Mouse (Mus musculus) layer of hippocampus, adult 9-11 months (tissue): Measurements from ENCODE around the gene Fggy.

Source experiments
- DNase-seq: peaks from one replicate; pipeline ENCODE4 v3.0.0; 2022

Fggy gene

GRCm38 (mm10) chr4:95865882-95866281 is 308.6 kb downstream of the Fggy start:
- no peak for DNase-seq

- no peak for DNase-seq
Measured at GRCm38 (mm10) chr4:95867103-95867502, 309.8 kb downstream of the Fggy start.

DNA sequence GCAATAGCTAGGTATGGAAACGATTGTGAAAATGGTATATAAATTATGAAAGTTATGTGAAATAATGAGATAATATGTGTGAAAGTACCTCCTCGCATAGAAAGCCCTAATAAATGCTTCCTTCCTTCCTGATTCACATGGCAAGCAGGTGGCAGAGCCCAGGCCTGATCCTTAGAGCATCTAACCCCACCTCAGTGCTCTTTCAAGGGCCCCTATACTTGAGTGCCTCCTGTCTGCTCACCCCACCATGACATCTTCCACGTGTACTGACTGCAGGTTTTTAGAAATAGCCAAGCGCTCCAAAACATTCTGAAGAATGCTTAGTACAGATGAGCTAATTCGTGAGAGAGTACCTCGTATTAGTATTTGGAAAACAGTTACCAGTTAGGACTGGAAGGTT is 311.0 kb downstream of the Fggy start:
- DNase-seq: no peak

DNA sequence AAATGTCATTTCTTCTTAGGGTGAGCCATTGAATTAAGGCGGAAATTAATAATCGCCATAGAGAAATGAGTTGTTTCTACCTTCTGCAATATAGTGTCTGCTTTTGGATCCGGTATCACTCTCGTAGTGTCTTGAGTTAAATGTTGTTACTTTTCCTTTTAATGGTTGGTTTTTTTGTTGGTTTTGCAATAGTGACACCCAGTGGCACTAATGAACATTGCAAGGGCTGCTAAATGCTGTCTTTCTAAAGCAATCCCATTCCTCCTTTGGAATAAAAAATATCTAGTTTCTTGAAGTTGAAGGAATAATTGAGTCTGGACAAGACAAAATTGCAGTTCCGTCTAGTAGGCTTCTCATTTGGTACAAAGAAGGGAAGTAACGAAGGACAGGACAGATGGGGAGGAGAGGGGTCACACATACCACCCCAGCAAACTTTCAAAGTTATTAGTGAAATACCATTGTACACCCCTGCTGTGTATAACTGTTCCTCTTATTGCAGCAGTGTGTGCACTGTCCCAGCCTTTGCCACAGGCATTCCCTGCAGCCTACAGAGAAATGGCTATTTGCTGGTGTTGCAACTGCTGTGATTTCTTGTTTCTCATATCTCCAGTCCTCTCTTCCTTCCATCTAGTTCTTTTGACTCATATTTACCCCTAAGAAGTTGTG is 314.0 kb downstream of the Fggy start:
- DNase-seq: peak; percentile 61

DNA sequence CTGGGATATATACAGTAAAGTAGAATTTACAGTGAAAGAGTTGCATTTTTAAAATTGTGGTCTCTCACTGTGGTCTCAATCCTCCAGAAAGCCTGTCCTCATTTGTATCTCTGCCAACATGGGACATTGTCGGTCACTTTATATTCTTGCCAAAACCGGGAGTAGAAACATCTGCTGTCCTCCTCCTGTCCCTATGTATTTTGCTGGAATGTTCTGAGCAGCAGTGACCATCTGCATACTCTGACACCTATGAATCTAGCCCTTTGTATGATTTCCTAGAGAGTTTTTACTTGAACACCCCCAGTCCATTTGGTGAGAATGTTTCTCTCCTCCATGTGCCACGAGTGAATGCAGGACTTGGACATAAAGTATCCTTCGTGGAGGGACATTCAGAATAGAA is 318.6 kb downstream of the Fggy start:
- no peak for DNase-seq

DNA sequence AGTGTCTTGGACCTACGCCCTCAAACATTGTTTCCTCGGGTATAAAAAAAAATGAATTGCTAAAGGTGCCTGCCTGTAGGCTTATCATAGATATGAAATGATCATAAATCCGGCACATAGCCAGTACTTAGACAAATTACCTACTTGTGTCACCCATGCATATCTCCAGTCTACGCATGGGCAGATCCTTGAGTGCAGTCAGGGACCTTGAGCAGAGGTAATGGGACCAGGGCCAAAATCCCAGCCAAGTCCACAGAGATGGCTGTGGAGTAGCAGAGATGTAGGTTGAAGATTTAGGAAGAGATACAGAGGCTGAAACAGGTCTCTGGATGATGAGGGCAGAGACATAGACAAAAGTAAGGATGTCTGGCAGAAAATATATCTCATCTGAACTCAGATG is 320.1 kb downstream of the Fggy start:
- DNase-seq: no peak

- no peak for DNase-seq
Measured at GRCm38 (mm10) chr4:95881751-95882350, 324.5 kb downstream of the Fggy start.

- no peak for DNase-seq
Measured at GRCm38 (mm10) chr4:95884184-95885145, 327.2 kb downstream of the Fggy start.

GRCm38 (mm10) chr4:95895199-95895754 is 338.0 kb downstream of the Fggy start:
- DNase-seq: no peak

- DNase-seq: no peak
Measured at GRCm38 (mm10) chr4:95896571-95896970, 339.3 kb downstream of the Fggy start.

GRCm38 (mm10) chr4:95897236-95897874 is 340.0 kb downstream of the Fggy start:
- DNase-seq: peak; percentile 33

GRCm38 (mm10) chr4:95898714-95899113 is 341.4 kb downstream of the Fggy start:
- no peak for DNase-seq

DNA sequence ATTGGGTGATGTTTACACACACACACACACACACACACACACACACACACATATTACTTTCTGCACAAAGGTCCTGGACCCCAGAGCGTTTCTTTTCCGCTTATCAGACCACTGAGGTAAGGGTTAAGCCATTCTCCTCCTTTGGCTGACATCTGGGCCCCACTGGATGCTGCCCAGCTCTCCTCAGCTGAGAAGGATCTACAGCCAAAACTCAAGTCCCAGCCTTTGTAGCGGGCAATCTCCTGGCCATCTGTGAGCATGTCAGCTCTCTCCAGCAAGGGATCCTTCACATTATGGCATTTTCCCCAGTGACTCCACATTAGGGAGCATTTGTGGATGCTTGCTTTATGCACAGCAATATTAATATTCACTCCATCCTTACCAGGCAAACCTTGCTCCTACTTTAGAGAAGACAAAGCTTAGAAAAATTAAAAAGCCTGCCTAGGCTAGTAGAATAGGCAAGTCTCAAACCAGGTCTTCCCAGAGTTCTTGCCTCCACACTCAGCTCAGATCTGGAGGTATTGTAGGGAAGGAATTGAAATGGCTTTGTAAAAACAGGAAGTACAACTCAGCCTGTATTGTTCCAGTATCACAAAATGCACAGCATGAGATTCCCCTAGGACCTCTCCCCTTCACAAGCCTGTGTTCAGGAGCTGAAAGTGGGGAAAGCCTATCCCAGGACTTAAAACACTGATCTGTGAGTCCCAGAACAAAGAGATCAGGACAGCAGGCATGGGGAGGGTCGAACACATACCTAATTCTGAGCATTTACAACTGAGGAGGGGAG is 342.8 kb downstream of the Fggy start:
- DNase-seq: no peak

- DNase-seq: no peak
Measured at GRCm38 (mm10) chr4:95900815-95901214, 343.5 kb downstream of the Fggy start.

- DNase-seq: no peak
Measured at GRCm38 (mm10) chr4:95906141-95906540, 348.8 kb downstream of the Fggy start.

- DNase-seq: no peak
Measured at GRCm38 (mm10) chr4:95909689-95910654, 352.7 kb downstream of the Fggy start.

DNA sequence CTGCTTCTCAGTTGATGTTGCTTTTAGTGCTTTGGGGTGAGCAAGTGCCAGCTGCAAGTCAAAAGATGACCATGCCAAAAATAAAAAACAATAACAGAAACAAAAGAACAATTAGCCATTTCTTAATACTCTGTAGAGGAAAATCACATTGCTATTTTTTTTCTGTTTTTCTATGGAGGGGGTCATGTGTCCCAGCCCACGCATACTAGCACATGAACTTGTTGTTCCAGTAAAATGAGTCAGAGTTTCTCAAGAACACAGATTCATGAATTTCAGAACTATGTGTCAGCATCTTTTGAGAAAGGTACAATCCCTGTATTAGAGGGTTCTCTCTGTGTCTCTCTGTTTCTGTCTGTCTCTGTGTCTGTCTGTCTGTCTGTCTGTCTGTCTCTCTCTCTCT is 355.7 kb downstream of the Fggy start:
- no peak for DNase-seq

GRCm38 (mm10) chr4:95915628-95916579 is 358.6 kb downstream of the Fggy start:
- no peak for DNase-seq

- DNase-seq: peak; percentile 25
Measured at GRCm38 (mm10) chr4:95917703-95918102, 360.4 kb downstream of the Fggy start.

GRCm38 (mm10) chr4:95920448-95920847 is 363.1 kb downstream of the Fggy start:
- DNase-seq: no peak
